Mouse (Mus musculus): ENCODE measurements around the gene Rwdd2a. TPM values are rescaled to one million over a fixed set of nuclear protein-coding genes. Genes with fewer than 3 reads are reported as not detected.
"Not testable (repeated sequence)": the region's sequence is repeated elsewhere in the genome, so short reads cannot be mapped to it uniquely, and the experiment has no call there.

The Rwdd2a gene
- total RNA-seq, 2 experiments from 2014 or later = 0.39 to 0.59 TPM

DNA sequence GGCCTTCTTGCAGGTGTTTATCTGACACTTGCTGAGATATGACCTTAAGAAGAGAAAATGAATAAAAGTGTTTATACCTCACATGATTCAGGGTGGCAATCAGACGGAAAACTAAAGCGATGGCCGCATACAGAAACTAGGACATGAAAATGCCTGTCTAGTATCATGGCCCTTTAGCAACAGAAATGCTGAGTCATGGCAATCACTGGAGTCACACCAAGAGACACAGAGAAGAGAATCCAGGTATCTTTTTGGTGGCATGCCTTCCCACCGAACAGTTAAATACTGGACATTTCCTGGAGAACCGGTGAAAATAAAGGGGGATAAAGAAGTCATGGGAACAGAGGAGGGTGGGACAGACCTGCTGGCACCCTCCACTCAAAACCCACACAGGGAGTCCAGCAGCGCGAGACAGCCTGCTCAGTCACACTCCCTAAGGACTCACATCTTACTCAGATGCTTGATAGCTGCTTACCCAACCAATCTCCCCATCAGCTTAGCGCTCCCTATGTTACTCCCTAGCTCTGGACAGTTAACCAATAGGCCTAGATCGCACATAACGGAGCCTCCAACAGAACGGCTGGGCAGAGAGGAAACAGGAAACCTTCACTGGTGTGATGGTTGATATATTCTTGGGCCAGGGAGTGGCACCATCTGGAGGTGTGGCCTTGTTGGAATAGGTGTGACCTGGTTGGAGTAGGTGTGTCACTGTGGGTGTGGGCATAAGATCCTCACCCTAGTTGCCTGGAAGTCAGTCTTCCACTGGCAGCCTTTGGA lies 15.4 kb downstream of the Rwdd2a start:
- intact Hi-C loops (cut with DNase I) = loop anchor here (10.0 kb wide), 1 partner anchor 658 kb away; no protein-coding TSS in a partner anchor
- DNase-seq (ENCODE audit: low spot score) = no peak

DNA sequence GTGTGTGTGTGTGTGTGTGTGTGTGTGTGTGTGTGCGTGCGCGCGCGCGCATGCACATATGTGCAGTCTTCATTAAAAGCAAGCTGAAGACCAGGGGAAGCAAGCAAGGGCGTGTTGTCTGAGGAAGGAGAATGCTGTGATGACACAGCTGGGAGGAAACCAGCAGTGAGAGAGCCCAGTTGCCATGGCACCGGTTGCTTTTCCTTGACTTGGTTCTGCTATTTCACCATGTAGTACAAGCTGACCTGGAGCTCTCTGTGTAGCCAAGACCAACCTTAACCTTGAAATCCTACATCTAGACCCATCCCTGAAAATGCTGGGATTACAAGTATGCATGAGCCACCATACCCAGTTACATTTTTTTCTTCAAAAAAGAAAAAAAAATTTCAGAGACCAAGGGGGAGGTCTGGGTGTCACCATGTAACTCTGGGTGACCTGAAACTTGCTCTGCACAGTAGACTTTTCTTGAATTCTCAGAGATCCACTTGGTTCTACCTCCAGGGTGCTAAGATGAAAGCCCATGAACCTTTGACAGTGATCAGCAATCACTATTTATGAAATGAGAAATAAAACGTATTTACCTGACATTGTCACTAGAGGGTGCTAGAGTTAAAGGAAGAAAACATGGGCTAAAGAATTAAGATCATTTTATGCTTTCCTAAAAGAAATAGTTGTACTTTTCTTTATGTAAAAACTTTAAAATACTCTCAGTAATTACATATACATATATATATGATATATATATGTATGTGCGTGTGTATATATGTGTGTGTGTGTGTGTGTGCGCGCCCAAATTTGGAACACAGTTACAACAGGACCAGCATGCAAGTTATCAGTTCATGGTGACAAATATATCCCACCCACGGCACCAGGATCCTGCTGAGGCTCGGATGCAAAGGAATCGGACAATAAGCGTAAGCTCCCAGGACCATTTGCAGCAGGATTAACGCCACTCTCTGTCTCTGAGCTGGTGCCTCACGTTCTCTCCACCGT lies 21.2 kb downstream of the Rwdd2a start:
- intact Hi-C loops (cut with DNase I) = loop anchor here (1.0 to 10.0 kb wide), 3 partner anchors 153 to 432 kb away; partner anchors contain the start of gene Cyb5r4
- DNase-seq (ENCODE audit: low spot score) = no peak

DNA sequence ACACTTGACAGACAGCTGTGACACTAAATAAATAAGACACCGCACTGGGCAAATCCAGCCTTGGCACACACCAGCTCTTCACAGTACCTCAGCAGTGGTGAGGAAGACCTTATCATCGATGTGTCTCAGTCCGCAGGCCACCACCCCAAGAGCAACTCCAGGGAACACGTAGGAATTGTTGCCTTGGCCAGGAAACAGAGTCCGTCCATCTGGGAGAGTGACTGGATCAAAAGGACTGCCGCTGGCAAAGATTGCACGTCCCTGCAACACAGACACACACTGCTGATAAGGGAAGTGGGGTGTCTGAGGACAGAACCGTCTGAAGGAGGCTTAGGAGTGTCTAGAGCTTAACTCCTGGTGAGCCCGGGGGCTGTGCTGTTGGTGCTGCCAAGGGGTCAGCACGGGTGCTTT lies 22.6 kb downstream of the Rwdd2a start:
- intact Hi-C loops (cut with DNase I) = loop anchor here (10.0 kb wide), 1 partner anchor 430 kb away; the partner anchor contains the start of gene Cyb5r4
- DNase-seq (ENCODE audit: low spot score) = not testable (repeated sequence)

DNA sequence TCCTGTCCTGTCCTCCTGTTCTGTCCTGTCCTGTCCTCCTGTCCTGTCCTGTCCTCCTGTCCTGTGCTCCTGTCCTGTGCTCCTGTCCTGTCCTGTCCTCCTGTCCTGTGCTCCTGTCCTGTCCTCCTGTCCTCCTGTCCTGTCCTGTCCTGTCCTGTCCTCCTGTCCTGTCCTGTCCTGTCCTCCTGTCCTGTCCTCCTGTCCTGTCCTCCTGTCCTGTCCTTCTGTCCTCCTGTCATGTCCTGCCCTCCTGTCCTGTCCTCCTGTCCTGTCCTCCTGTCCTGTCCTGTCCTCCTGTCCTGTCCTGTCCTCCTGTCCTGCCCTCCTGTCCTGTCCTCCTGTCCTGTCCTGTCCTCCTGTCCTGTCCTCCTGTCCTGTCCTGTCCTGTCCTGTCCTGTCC lies 25.2 kb downstream of the Rwdd2a start:
- DNase-seq (ENCODE audit: low spot score) = not testable (repeated sequence)
- intact Hi-C loops (cut with DNase I) = loop anchor here (1.0 to 10.0 kb wide), 2 partner anchors 148 to 428 kb away; partner anchors contain the start of gene Cyb5r4

DNA sequence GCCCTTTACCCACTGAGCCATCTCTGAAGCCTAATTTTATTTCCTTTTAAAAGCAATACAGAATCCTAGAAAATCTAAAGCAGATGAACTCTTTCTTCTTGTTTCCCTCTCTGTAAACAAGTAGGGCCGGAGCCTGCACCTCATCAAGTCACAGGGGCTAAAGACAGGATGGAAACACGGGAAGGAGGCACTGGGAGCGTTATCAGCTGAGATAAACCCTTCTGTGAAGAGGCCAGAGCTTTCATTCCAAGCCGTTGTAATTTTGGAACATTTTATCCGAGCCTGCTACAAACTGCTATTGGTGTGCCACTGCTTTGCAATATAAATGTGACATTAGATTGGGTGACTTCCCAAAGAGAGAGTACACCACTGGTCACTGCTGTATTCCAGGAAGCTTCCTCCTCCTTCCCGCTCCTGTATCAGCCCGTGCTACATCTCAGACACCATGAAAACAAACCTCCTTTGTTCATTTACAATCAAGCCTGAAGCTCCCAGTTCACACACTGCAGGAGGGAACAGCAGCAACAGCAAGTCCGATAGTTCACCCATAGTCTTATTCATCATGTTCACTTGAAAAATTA lies 28.0 kb downstream of the Rwdd2a start:
- intact Hi-C loops (cut with DNase I) = loop anchor here (10.0 kb wide), 1 partner anchor 425 kb away; the partner anchor contains the start of gene Cyb5r4
- no peak for DNase-seq (ENCODE audit: low spot score)

DNA sequence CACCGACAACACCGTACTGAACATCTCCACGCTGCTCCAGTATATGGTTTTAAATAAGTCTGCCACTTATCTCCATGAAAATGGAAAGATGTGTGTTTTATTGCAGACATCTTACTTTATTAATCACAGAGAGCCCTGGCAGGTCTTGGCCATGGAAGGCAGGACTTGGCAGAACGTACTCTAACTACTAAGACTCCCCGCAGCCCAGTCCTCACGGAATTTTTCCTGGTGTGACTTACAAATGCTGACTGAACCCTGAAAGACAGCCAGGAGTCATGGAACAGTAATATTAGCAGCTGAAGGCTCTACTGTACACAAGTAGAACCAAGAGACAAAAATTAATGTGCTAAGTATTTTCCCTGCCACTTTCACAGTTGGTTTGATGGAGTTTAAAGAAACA lies 34.0 kb downstream of the Rwdd2a start:
- intact Hi-C loops (cut with DNase I) = no loop called here
- no peak for DNase-seq (ENCODE audit: low spot score)

DNA sequence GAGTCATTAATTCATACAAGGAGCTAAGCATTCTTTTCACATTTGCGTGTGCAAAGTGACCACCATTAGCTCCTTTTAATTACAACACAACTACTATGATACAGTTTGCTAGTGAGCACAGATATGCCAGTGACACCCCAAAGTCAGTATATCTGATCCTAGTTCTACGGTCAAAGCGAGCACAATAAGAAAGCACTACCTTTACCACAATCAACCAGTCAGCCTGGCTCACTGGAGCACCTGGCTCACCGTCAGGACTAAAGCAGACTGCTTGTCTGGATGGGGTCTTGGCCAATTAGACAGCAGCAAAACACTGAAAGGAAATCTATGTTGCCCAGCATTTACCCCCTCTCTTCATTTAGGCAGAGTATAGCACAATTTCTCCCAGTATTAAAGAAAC lies 40.3 kb downstream of the Rwdd2a start:
- DNase-seq (ENCODE audit: low spot score) = no peak

DNA sequence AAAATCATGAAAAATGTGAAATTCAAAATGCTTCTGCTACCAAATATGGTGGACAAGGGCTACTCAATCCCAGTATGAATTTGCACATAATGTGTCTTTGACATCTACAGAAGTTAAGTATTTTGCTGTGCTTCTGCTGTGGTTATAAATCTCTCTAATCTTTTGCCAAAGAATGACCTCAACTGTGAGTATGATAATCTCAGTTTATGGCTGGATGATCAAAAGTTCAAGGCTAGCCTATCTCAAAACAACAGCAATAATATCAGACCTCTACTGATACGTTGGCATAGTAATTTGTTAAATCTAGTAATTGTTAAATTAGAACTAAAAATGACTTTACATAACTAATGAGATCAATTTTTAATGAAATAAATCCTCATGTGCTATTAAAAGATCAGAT lies 44.0 kb downstream of the Rwdd2a start:
- intact Hi-C loops (cut with DNase I) = no loop called here
- DNase-seq (ENCODE audit: low spot score) = no peak

More for the DNA sequence above, 40.3 kb downstream of the Rwdd2a start:
- intact Hi-C loops (cut with DNase I) = no loop called here

DNA sequence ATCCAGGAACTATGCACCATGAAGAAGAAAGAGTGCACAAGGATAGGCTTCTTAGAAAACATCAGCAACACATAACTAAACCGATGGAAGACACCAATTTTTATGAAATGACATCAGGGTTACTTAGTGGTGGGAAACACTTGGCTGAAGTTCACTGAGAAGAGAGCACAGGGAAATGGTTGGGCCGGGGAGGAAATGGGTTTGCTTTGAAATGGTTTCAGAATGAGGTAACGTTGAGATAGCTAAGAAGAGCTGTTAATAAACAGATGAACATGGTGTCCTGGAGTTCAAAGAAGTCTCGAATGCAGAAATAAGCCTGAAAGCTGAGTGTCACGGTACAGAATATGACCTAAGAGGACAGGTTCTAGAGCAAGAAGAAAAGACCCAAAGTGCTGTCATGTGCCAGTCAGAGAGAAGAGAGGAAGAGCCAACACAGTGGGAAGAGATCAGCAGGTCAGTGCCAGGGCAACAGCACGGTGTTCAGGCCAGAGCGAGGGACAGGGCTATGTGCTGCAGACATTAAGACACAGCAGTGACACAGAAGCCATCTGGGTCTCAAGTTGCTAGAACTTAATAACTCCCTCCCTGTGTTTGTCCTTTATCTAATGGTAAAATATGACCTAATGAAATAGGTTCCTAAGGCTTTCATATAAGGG lies 46.2 kb downstream of the Rwdd2a start:
- intact Hi-C loops (cut with DNase I) = no loop called here
- no peak for DNase-seq (ENCODE audit: low spot score)

DNA sequence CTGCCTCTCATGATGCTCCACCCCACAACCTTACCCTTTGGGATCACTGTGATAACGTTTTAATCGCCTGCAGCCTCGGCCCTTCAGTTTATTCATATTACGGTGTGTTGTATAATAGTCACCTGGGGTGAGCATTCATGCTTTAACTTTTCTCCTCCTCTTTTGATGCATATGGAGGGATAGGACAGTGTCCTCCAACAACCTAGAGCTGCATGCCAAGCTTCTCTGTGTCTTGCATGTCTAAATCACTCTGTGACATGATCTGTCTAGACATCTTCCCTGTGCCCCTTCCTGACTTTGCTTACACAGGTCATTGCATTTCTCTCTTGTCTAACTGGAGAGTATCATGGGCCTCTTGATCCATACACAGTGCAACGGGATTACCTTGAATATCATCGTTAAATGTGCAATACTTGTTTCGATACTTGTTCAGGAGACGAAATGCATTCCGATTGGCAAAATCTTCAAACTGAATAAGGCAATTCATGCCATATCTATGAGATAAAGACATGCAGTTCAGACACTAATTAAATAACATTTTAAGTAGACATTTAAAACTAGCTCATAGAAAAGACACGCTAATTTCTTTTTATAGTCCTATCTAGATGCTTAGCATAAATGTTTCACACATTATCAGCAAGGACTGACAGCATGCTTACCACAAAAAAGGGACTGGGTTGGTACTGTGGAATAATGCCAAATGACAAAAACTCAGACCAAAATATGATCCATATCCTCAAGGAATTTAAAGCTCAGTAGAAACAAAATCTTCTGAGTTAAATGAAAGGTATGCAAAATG lies 47.7 kb downstream of the Rwdd2a start:
- DNase-seq (ENCODE audit: low spot score) = no peak
- intact Hi-C loops (cut with DNase I) = no loop called here

DNA sequence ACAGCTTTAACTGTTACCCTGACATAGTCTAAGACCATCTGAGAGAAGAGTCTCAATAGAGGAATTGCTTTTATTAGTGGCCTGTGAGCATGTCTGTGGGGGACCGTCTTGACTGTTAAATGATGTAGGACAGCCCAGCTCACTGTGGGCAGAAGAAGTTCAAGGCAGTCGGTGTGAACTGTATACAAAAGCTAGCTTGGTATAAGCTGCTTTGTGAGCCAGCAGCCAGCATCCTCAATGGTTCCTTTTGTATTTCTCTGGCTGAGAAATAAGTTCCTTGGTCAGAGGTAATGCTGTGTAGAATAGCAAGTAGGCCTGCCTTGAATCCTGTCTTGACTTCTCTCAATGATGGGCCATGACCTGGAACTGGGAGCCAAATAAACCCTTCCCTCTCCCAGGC lies 50.3 kb downstream of the Rwdd2a start:
- DNase-seq (ENCODE audit: low spot score) = no peak

DNA sequence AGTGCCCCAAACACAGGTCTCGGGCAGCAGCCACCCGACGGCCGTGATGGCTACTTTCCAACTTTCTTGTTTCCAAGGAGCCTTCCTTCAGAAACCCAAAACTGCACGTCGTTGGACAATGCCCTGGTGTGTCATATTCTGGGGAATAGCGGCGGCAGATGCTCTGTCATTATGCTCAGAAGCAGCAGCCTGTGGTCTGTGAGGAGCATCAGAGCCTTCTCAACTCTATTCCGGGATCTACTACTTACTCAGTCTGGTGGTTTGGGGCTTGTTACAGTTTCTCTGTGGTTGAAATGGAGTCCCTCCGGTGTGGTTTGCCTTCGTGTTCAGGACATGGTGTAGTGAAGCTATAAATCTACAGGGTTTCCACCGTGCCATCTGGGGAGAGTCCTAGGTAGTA lies 52.2 kb downstream of the Rwdd2a start:
- intact Hi-C loops (cut with DNase I) = no loop called here
- no peak for DNase-seq (ENCODE audit: low spot score)

More for the DNA sequence above, 50.3 kb downstream of the Rwdd2a start:
- intact Hi-C loops (cut with DNase I) = no loop called here

Other genes starting within 250 kb of the Rwdd2a start
- gene Ube2cbp, start 107.0 kb upstream of the Rwdd2a start, total RNA-seq (2021) = 1 to 10 TPM; 1.1 to 1.7 TPM
- gene Dop1a, start 104.8 kb upstream of the Rwdd2a start, total RNA-seq (2021) = 10 to 100 TPM; 18.6 to 20.6 TPM
- 1 to 10 TPM; 7.0 to 7.5 TPM for gene Pgm3, start 149 bp upstream of the Rwdd2a start, total RNA-seq (2021)
- 10 to 100 TPM; 86.7 to 92.3 TPM for gene Me1, start 124.0 kb downstream of the Rwdd2a start, total RNA-seq (2021)
- under 1 TPM; 0.34 to 0.45 TPM for gene Prss35, start 171.7 kb downstream of the Rwdd2a start, total RNA-seq (2021)

All from heart, postnatal 25 days (tissue).